In genomic region chr13:54582126-54582525, GRCm38 (mm10) we compare ENCODE assay signal across 1 mouse cellular context.
A peak's percentile ranks its signal among the peaks of the same experiment; 100 is the strongest.
TF ChIP-seq lines count a peak whose summit lies in the region.

No protein-coding gene starts in this region.

TF ChIP-seq in MEL, 35 proteins besides CTCF, POLR2A, EP300 and RAD21:
- TF ChIP-seq TAL1 (IDR thresholded peaks at IDR 0.05; ENCODE audit: low read length) (no peak), POLR2AphosphoS2 (IDR thresholded peaks at IDR 0.05; ENCODE audit: low read length) (0 out of 2 replicates have a peak, but pooled peaks have one; percentile 29)
